Mouse (Mus musculus) T-helper 1 cell (primary cell): ENCODE results near the gene Ddx19a.
"Not testable (repeated sequence)": the region's sequence is repeated elsewhere in the genome, so short reads cannot be mapped to it uniquely, and the experiment has no call there.

ENCODE experiments used
- in situ Hi-C: fragments of 300-600 bp; cut with MboI, MseI; formaldehyde crosslinking; loops from one replicate; pipeline ENCODE4 v1.15.1; 2025; ENCODE audit warnings: high pct_unique_total_duplicates

Ddx19a gene

GRCm38 (mm10) chr8:110997547-110998531 is at the start of gene Ddx19a:
Ddx19a (minus strand) TSS chr8:110997800.
- in situ Hi-C loops: no loop called here

- in situ Hi-C loops: no loop called here
Measured at GRCm38 (mm10) chr8:111044003-111044734, 46.6 kb upstream of the Ddx19a start.

DNA sequence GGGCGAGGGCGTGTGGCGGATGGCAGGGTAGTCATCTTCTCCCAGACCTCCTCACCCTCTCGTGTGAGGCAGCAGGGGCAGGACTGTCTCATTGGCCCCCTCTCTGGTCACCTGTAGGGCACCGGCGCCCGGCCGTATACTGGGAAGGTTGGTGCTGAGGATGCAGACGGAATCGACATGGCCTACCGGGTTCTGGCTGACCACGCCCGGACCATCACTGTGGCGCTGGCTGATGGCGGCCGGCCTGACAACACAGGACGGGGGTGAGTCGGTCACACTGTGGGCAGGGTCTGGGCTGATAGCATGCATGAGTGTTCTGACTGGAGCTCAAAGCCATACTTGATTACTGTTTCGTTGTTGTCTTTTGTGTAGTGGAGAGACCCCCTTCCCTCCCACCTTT is 44.9 kb upstream of the Ddx19a start:
- in situ Hi-C loops: no loop called here

DNA sequence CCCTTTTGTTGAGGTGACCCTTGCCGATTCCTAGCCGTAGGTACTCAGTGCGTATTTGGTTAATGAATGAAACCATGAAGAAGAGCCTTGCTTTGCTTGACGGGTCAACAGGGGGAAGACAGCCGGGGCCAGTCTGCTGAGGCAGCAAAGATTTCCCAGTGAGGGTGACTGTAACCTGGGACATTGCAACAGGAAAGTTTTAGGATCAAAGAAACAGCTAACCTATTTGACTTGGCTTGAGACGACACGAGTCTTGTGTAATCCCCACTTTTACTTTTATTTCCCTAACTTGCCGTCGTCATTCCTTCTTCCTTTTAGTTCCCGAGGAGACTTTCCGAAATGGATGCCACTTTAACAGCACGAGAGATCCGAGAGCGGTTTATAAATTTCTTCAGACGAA is 39.0 kb upstream of the Ddx19a start:
- in situ Hi-C loops: no loop called here

- in situ Hi-C loops: no loop called here
Measured at GRCm38 (mm10) chr8:111034276-111034675, 36.7 kb upstream of the Ddx19a start.

- in situ Hi-C loops: no loop called here
Measured at GRCm38 (mm10) chr8:111033482-111034215, 36.0 kb upstream of the Ddx19a start.

GRCm38 (mm10) chr8:111032916-111033315 is 35.3 kb upstream of the Ddx19a start, which contains the start of gene Aars:
Aars (plus strand) TSS chr8:111033144.
- in situ Hi-C loops: no loop called here

- in situ Hi-C loops: no loop called here
Measured at GRCm38 (mm10) chr8:111031572-111031971, 34.0 kb upstream of the Ddx19a start, which contains the start of gene Ddx19b. Ddx19b (minus strand) TSS chr8:111031751.

DNA sequence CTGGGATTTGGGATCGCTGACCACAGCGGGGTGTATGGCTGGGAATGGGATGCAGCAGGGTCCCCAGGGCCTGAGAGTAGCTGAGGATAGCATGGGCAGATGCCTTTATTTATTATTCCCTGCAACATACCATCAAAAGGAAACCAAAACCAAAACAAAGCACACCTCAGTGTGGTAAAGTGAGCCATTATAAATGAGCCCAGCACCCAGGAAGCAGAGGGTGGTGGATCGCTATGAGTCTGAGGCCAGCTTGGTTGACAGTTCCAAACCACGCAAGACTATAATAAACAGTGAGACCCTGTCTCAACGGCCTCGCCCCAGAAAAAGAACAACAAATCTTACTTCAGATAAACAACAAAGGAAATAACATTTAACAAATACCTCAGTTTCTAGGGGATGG is 32.4 kb upstream of the Ddx19a start:
- in situ Hi-C loops: no loop called here

- in situ Hi-C loops: no loop called here
Measured at GRCm38 (mm10) chr8:111029589-111029988, 32.0 kb upstream of the Ddx19a start.

- in situ Hi-C loops: no loop called here
Measured at GRCm38 (mm10) chr8:111027391-111027937, 29.9 kb upstream of the Ddx19a start.

- in situ Hi-C loops: not testable (repeated sequence)
Measured at GRCm38 (mm10) chr8:111026609-111027008, 29.0 kb upstream of the Ddx19a start.

DNA sequence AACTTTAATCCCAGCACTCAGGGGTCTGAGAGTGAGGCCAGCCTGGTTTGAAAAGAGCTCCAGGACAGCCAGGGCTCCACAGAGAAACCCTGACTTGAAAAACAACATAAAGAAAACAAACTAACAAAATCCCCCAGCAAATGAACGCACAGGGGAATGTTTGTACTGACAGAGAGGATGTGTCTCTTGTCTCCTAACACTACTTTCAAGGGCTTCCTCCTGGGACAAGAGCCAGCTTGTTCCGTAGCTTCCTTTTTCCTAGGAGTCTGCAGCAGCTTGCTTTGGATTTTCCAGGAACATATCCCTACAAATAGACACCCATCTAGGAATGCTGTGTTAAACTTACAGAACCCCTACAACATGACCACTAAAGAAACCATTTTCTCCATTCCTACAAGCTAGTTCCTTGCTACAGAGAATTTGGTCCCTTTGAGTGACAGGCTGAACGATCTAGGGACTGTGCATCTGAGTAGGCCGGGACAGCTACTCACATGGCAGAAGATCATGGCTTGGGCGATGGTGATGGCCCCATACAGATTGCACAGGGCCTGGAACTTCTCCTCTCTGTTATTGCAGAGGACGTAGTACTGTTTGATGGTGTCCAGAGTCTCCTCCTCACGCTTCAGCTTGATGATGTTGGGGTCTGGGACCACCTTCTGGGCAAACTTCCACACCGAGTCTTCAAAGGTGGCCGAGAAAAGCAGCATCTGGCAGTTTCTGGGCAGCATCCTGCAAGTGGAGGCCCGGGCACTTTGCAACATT is 12.8 kb upstream of the Ddx19a start:
- in situ Hi-C loops: not testable (repeated sequence)

GRCm38 (mm10) chr8:110996641-110997430 is 764 bp downstream of the Ddx19a start:
- in situ Hi-C loops: no loop called here

GRCm38 (mm10) chr8:110990017-110990416 is 7.6 kb downstream of the Ddx19a start:
- in situ Hi-C loops: no loop called here

GRCm38 (mm10) chr8:110987805-110988744 is 9.5 kb downstream of the Ddx19a start:
- in situ Hi-C loops: loop anchor here (5.0 to 10.0 kb wide), 2 partner anchors 64 to 143 kb away; partner anchors contain the start of genes Cog4 and Sf3b3

DNA sequence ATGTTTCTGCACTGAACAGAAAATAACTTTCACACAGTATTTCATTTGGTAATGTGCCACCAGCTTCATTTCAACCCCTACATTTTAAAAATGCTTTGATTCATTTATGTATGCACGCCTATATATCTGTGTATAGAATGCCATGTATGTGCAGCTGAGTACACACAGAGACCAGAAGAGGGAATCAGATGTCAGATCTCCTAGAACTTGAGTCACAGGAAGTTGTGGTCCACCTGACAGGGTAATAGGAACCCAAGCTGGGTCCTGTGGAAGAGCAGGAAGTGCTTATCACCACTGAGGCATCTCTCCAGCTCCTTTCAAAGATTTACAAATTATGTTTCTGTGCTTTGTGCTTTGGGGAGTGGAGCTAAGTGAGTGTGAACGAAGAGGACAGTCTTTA is 16.3 kb downstream of the Ddx19a start:
- in situ Hi-C loops: loop anchor here (5.0 to 10.0 kb wide), 2 partner anchors 137 to 286 kb away; partner anchors contain the start of genes Cog4 and Sf3b3

DNA sequence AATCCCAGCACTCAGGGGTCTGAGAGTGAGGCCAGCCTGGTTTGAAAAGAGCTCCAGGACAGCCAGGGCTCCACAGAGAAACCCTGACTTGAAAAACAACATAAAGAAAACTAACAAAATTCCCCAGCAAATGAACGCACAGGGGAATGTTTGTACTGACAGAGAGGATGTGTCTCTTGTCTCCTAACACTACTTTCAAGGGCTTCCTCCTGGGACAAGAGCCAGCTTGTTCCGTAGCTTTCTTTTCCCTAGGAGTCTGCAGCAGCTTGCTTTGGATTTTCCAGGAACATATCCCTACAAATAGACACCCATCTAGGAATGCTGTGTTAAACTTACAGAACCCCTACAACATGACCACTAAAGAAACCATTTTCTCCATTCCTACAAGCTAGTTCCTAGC is 19.6 kb downstream of the Ddx19a start:
- in situ Hi-C loops: not testable (repeated sequence)
